In the genomic region with DNA sequence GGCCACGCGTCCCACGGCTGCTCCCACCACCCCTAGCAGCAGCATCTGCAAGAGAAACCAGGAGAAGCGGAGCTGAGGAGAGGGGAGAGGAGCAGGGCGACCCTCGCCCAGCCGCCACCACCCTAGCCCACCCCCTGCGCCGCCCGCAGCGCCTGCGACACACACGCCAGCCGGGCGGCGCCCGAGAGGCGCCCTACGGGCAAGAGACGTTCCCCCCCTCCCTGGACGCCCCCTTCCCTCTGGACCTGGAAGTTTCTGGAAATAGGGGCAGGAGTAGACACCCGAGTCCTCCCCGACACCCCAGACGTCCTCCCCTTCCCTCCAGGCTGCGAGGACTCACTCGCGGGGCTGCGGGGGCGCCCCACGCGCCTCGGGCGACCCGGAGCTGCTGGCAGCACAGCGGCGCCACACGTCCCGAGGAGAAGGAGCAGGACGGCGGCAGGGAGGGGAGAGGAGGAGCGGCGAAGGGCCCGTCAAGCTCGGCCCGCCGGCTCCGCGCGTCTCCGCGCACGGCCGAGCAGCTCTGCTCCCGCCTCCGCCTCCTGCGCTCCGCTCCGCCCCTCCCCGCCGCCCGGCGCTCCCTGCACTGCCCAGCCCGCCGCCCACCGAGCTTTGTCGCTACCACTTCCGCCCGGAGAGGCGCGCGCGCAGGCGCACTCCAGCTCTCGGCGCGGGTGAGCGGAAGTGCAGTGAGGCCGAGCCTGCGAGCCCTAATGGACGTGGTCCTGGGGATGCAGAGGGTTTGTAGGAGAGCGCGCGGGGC, we compare ENCODE assay signal across 8 mouse cellular contexts. TPM values are rescaled to one million over a fixed set of nuclear protein-coding genes. Genes with fewer than 3 reads are reported as not detected.
DNase-seq lines count a peak whose midpoint lies in the region; ATAC-seq and TF ChIP-seq lines count a peak whose summit lies in the region.

No protein-coding gene starts in this region.

- no peaks in the 10 kb centered on the region for H3K27me3 ChIP-seq in CH12.LX (replicated peaks)
- H3K27me3 ChIP-seq in forebrain, embryonic 12.5 days, result no peaks in the 10 kb centered on the region
- no peaks in the 10 kb centered on the region for H3K27me3 ChIP-seq in liver, postnatal 0 days (ENCODE audit: insufficient read depth, low read length)
- no peaks in the 10 kb centered on the region; the same call in 1 of the 2 replicates for H3K27me3 ChIP-seq in neural tube, embryonic 14.5 days (ENCODE audit: control insufficient read depth, insufficient read depth, low read length)

- peaks cover 8% of the 10 kb centered on the region for H3K79me2 ChIP-seq in CH12.LX (replicated peaks; ENCODE audit: control insufficient read depth, extremely low read depth, insufficient read depth, poor library complexity, severe bottlenecking)

- DNase-seq in CH12.LX (ENCODE audit: extremely low read depth), result peak; percentile 91
- peak; percentile 83 for DNase-seq in c-Kit-positive CD71-positive TER-119-negative erythroid progenitor cells, embryonic 14.5 days (ENCODE audit: low read depth)
- peak; percentile 97 to 98 for DNase-seq in heart, postnatal 10 days
- DNase-seq in large intestine, adult 2 months (ENCODE audit: low read depth, low spot score), result peak; percentile 57
- peak; percentile 97 for DNase-seq in liver, postnatal 0 days
- DNase-seq in testis, postnatal 10 days (ENCODE audit: low spot score), result peak; percentile 96

- peak overlapping the region; percentile 75 to 97 (median 93) for H3K4me3 ChIP-seq in CH12.LX (replicated peaks in 1 of 3; ENCODE audit: low read depth in 2 of 3, low read length in 2 of 3, poor library complexity in 1 of 3)
- peak overlapping the region; percentile 87 for H3K4me3 ChIP-seq in forebrain, embryonic 12.5 days (replicated peaks)
- H3K4me3 ChIP-seq in liver, postnatal 0 days (ENCODE audit: low read depth, low read length), result peak overlapping the region; percentile 81
- peak overlapping the region; percentile 89 for H3K4me3 ChIP-seq in neural tube, embryonic 14.5 days (ENCODE audit: low read depth, low read length)

- WGBS in forebrain, embryonic 12.5 days, result under 1% methylated on average over 53 of the region's 83 CpGs
- WGBS in large intestine, adult 2 months, result under 1% methylated on average over 80 of the region's 83 CpGs
- WGBS in liver, postnatal 0 days (ENCODE audit: insufficient replicate concordance), result 2% methylated on average over 25 of the region's 83 CpGs
- WGBS in neural tube, embryonic 14.5 days, result under 1% methylated on average over 56 of the region's 83 CpGs

- TF ChIP-seq POLR2A in CH12.LX (IDR thresholded peaks at IDR 0.05; ENCODE audit: low read depth, low read length), result peak; percentile 95

- peak; percentile 98 for ATAC-seq in forebrain, embryonic 12.5 days (ENCODE audit: low FRiP score)
- peak; percentile 98 for ATAC-seq in liver, postnatal 0 days
- peak; percentile 98 for ATAC-seq in neural tube, embryonic 14.5 days (ENCODE audit: low read depth)

- TF ChIP-seq RAD21 in CH12.LX (IDR thresholded peaks at IDR 0.05; ENCODE audit: low read depth, low read length), result no peak

- TF ChIP-seq CTCF in CH12.LX (conservative IDR thresholded peaks at IDR 0.05 in 1 of 2, IDR thresholded peaks at IDR 0.05 in 1 of 2; ENCODE audit: low read depth in 2 of 2, low read length in 2 of 2), result peak in 1 of 2 experiments; percentile 34; a peak in 1 of 4 replicates
- peak; percentile 49 for TF ChIP-seq CTCF in liver, postnatal 0 days (IDR thresholded peaks at IDR 0.05; ENCODE audit: low read depth)

- peaks cover 0 to 26% of the 10 kb centered on the region in 2 experiments; a peak in 2 of 4 replicates for H3K4me1 ChIP-seq in CH12.LX (ENCODE audit: control insufficient read depth in 1 of 2, insufficient read depth in 2 of 2)
- H3K4me1 ChIP-seq in forebrain, embryonic 12.5 days, result peaks cover 21% of the 10 kb centered on the region
- no peaks in the 10 kb centered on the region for H3K4me1 ChIP-seq in liver, postnatal 0 days (ENCODE audit: insufficient read depth)
- peaks cover 9% of the 10 kb centered on the region for H3K4me1 ChIP-seq in neural tube, embryonic 14.5 days (ENCODE audit: control insufficient read depth, insufficient read depth, low read length)

- in situ Hi-C loops in CH12.LX (cut with MboI; ENCODE audit: low pct_ligation_motif_present, low pct_unique_long_range_greater_than_20kb, low sequenced_read_pairs), result no loop called here

- H3K36me3 ChIP-seq in CH12.LX (replicated peaks in 1 of 2; ENCODE audit: control insufficient read depth in 1 of 2, insufficient read depth in 1 of 2, low read length in 1 of 2), result peaks cover 0 to 7% of the 10 kb centered on the region in 2 experiments
- H3K36me3 ChIP-seq in forebrain, embryonic 12.5 days (replicated peaks), result peaks cover 4% of the 10 kb centered on the region; the same call in 1 of the 2 replicates
- H3K36me3 ChIP-seq in liver, postnatal 0 days (replicated peaks; ENCODE audit: insufficient read depth, low read length), result no peaks in the 10 kb centered on the region
- H3K36me3 ChIP-seq in neural tube, embryonic 14.5 days (ENCODE audit: control insufficient read depth, insufficient read depth, low read length), result no peaks in the 10 kb centered on the region

- H3K27ac ChIP-seq in CH12.LX (ENCODE audit: insufficient read depth, low read depth), result peak overlapping the region; percentile 74
- H3K27ac ChIP-seq in forebrain, embryonic 12.5 days, result peak overlapping the region; percentile 98
- H3K27ac ChIP-seq in liver, postnatal 0 days (ENCODE audit: low read depth), result peak overlapping the region; percentile 93
- peak overlapping the region; percentile 97 for H3K27ac ChIP-seq in neural tube, embryonic 14.5 days (ENCODE audit: low read depth, low read length)

- H3K4me2 ChIP-seq in CH12.LX (ENCODE audit: insufficient read depth, low read depth, poor library complexity, severe bottlenecking), result peak overlapping the region; percentile 99
- H3K4me2 ChIP-seq in forebrain, embryonic 12.5 days, result peak overlapping the region; percentile 91
- peak overlapping the region; percentile 93 for H3K4me2 ChIP-seq in liver, postnatal 0 days (ENCODE audit: low read depth, low read length)
- peak overlapping the region; percentile 97 for H3K4me2 ChIP-seq in neural tube, embryonic 14.5 days (ENCODE audit: low read depth, low read length)

- no peak for TF ChIP-seq EP300 in CH12.LX (IDR thresholded peaks at IDR 0.05; ENCODE audit: low read length)
- TF ChIP-seq EP300 in liver, postnatal 0 days (IDR thresholded peaks at IDR 0.05; ENCODE audit: low read depth), result no peak

- intact Hi-C loops in heart, postnatal 10 days (cut with DNase I), result loop anchor here (1.0 to 5.0 kb wide), 2 partner anchors 123 to 363 kb away; no protein-coding TSS in a partner anchor

- dilution Hi-C loops in CH12.LX (cut with MboI; ENCODE audit: extremely low pct_ligation_motif_present, extremely low pct_unique_long_range_greater_than_20kb, low sequenced_read_pairs), result no loop called here

- no peaks in the 10 kb centered on the region for H3K9me3 ChIP-seq in CH12.LX (replicated peaks; ENCODE audit: low read length)
- H3K9me3 ChIP-seq in forebrain, embryonic 12.5 days, result no peaks in the 10 kb centered on the region
- no peaks in the 10 kb centered on the region for H3K9me3 ChIP-seq in liver, postnatal 0 days (ENCODE audit: low read length)
- no peaks in the 10 kb centered on the region for H3K9me3 ChIP-seq in neural tube, embryonic 14.5 days (ENCODE audit: control insufficient read depth, low read length)

- peak overlapping the region; percentile 95 for H3K9ac ChIP-seq in CH12.LX (ENCODE audit: insufficient read depth, low read depth)
- H3K9ac ChIP-seq in forebrain, embryonic 12.5 days, result peak overlapping the region; percentile 92
- peak overlapping the region; percentile 95 for H3K9ac ChIP-seq in liver, postnatal 0 days (replicated peaks)
- peak overlapping the region; percentile 93 for H3K9ac ChIP-seq in neural tube, embryonic 14.5 days (replicated peaks; ENCODE audit: low read depth, low read length)

TF ChIP-seq in CH12.LX, 34 proteins besides CTCF, POLR2A, EP300 and RAD21:
- TF ChIP-seq KAT2A (IDR thresholded peaks at IDR 0.05; ENCODE audit: insufficient replicate concordance, low read length), result 0 out of 2 replicates have a peak, but pooled peaks have one; percentile 31
- no peak for TF ChIP-seq MYC (IDR thresholded peaks at IDR 0.05; ENCODE audit: low read depth, low read length)
- peak; percentile 92 for TF ChIP-seq TCF12 (IDR thresholded peaks at IDR 0.05; ENCODE audit: low read depth, low read length)
- TF ChIP-seq MXI1 (IDR thresholded peaks at IDR 0.05; ENCODE audit: low read depth, low read length), result 0 out of 2 replicates have a peak, but pooled peaks have one; percentile 48
- TF ChIP-seq ZMIZ1 (IDR thresholded peaks at IDR 0.05; ENCODE audit: low read depth, low read length), result peak; percentile 80
- TF ChIP-seq NELFE (IDR thresholded peaks at IDR 0.05; ENCODE audit: low read depth, low read length), result peak; percentile 92
- TF ChIP-seq ELF1 (IDR thresholded peaks at IDR 0.05; ENCODE audit: low read depth, low read length), result peak; percentile 96
- TF ChIP-seq MAZ (IDR thresholded peaks at IDR 0.05; ENCODE audit: low read depth, low read length), result 0 out of 2 replicates have a peak, but pooled peaks have one; percentile 26
- TF ChIP-seq JUN (IDR thresholded peaks at IDR 0.05; ENCODE audit: insufficient read depth, low read depth, low read length), result no peak
- TF ChIP-seq MAFK (IDR thresholded peaks at IDR 0.05; ENCODE audit: insufficient replicate concordance, low read length), result no peak
- peak; percentile 92 for TF ChIP-seq NRF1 (IDR thresholded peaks at IDR 0.05; ENCODE audit: low read depth, low read length)
- peak; percentile 51; the same call in 1 of the 2 replicates for TF ChIP-seq TBP (conservative IDR thresholded peaks at IDR 0.05; ENCODE audit: low read depth, low read length)
- no peak for TF ChIP-seq JUND (conservative IDR thresholded peaks at IDR 0.05; ENCODE audit: low read depth, low read length)
- TF ChIP-seq UBTF (IDR thresholded peaks at IDR 0.05; ENCODE audit: low read depth, low read length), result peak; percentile 70; the same call in 1 of the 2 replicates
- TF ChIP-seq E2F4 (IDR thresholded peaks at IDR 0.05; ENCODE audit: insufficient replicate concordance, low read depth, low read length), result no peak
- peak; percentile 76 for TF ChIP-seq HCFC1 (IDR thresholded peaks at IDR 0.05; ENCODE audit: low read depth, low read length)

RNA-seq across cellular contexts. Expression of a gene that starts 32.4 kb away (rescaled TPM):
- total RNA-seq in CH12.LX (2012; rRNA removed) (45.8 and 53.1 TPM in 2 replicates), CH12.LX (2014; rRNA removed) (51.7 and 62.6 TPM in 2 replicates)
- 60.0 and 60.7 TPM in 2 replicates for polyA plus RNA-seq in CH12.LX (2012; ENCODE audit: insufficient read length, low read depth)
- polyA plus RNA-seq in forebrain, embryonic 12.5 days (2016; fragmentation: Nextera tagmentation; extraction: Ambion mirVana), result 77.4 and 82.1 TPM in 2 replicates
- 10 to 100 TPM; 43.5 to 63.4 TPM for total RNA-seq in heart, postnatal 10 days (2021)
- 23.3 and 36.0 TPM in 2 replicates for polyA plus RNA-seq in large intestine, adult 2 months (2012; rRNA removed)
- 15.9 and 17.1 TPM in 2 replicates for polyA plus RNA-seq in liver, postnatal 0 days (2015; fragmentation: Nextera tagmentation; extraction: Ambion mirVana)
- 95.7 and 121 TPM in 2 replicates for polyA plus RNA-seq in neural tube, embryonic 14.5 days (2014; fragmentation: Nextera tagmentation; extraction: Ambion mirVana)

Comparison
In these comparisons a context has a peak if more than half of its experiments do, and no peak if none do; other contexts are left out.
1. Peak in every context shown above with its lines: DNase-seq, ATAC-seq, H3K4me3 ChIP-seq and H3K27ac ChIP-seq.